Mouse (Mus musculus) CH12.LX (cell line): ENCODE results near the gene Col19a1.

Experiments
- CTCF ChIP-seq, 2 experiments: IDR thresholded peaks in 1 of 2; conservative IDR thresholded peaks in 1 of 2; 2 replicates each; pipeline ENCODE4 v1.5.1; 2011 to 2012; ENCODE audit warnings: low read depth in 2 of 2, low read length in 2 of 2, improper control_type of control experiment in 1 of 2, inconsistent platforms in 1 of 2, mild to moderate bottlenecking in 1 of 2, moderate library complexity in 1 of 2
- EP300 ChIP-seq: IDR thresholded peaks from 2 replicates; pipeline ENCODE4 v1.6.1; 2011; ENCODE audit warnings: low read length, improper control_type of control experiment
- GABPA ChIP-seq: IDR thresholded peaks from 2 replicates; pipeline ENCODE4 v1.6.1; 2012; ENCODE audit warnings: low read depth, low read length, improper control_type of control experiment, inconsistent platforms; ENCODE audit not compliant: insufficient replicate concordance
- MAZ ChIP-seq: IDR thresholded peaks from 2 replicates; pipeline ENCODE4 v1.6.1; 2012; ENCODE audit warnings: low read depth, mild to moderate bottlenecking, inconsistent platforms, low read length, improper control_type of control experiment, moderate library complexity
- MEF2A ChIP-seq: IDR thresholded peaks from 2 replicates; pipeline ENCODE4 v1.6.1; 2014; ENCODE audit warnings: low read depth, mild to moderate bottlenecking, inconsistent platforms, low read length, improper control_type of control experiment, borderline replicate concordance
- MYC ChIP-seq: IDR thresholded peaks from 2 replicates; pipeline ENCODE4 v1.6.1; 2011; ENCODE audit warnings: low read depth, mild to moderate bottlenecking, improper control_type of control experiment, low read length
- NELFE ChIP-seq: IDR thresholded peaks from 2 replicates; pipeline ENCODE4 v1.6.1; 2011; ENCODE audit warnings: low read depth, low read length, improper control_type of control experiment
- NRF1 ChIP-seq: IDR thresholded peaks from 2 replicates; pipeline ENCODE4 v1.6.1; 2014; ENCODE audit warnings: low read depth, mild to moderate bottlenecking, inconsistent platforms, low read length, improper control_type of control experiment, moderate library complexity
- SIN3A ChIP-seq: IDR thresholded peaks from 2 replicates; pipeline ENCODE4 v1.6.1; 2012; ENCODE audit warnings: low read length, improper control_type of control experiment, inconsistent platforms
- SMC3 ChIP-seq: IDR thresholded peaks from 2 replicates; pipeline ENCODE4 v1.6.1; 2011; ENCODE audit warnings: low read depth, low read length, improper control_type of control experiment
- USF1 ChIP-seq: IDR thresholded peaks from 2 replicates; pipeline ENCODE4 v1.6.1; 2014; ENCODE audit warnings: low read depth, mild to moderate bottlenecking, inconsistent platforms, low read length, improper control_type of control experiment
- ZC3H11A ChIP-seq: IDR thresholded peaks from 2 replicates; pipeline ENCODE4 v1.6.1; 2012; ENCODE audit warnings: low read depth, mild to moderate bottlenecking, inconsistent platforms, low read length, improper control_type of control experiment
- ZMIZ1 ChIP-seq: IDR thresholded peaks from 2 replicates; pipeline ENCODE4 v1.6.1; 2012; ENCODE audit warnings: low read depth, mild to moderate bottlenecking, inconsistent platforms, low read length, improper control_type of control experiment

DNA sequence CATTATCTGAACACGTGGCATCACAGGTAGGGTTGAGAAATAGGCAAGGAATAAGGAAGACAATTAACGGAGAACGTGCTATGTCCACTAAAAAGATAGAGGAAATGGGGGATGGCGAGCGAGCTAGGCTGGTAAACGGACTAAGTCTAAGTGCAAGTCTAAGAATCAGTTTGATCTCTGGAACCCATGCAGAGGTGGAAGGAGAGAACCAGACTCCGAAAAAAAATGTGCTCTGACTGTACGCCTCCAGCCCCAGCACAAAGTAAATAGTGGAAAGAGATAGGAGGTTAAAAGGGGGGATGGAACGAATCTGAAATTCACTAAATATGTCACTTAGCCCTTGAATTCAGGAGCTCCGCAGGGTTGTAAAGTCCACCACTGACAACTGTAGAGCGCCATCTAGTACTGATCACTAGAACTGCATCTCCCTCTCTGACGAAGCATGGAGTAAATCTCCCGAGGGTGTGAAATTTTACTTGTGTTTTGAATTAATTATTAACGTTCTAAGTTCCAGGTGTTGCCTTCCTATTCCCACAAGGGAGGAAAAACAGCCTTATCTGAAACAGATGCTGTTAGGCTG, 46.4 kb upstream of the Col19a1 start:
- no peak for TF ChIP-seq EP300
- TF ChIP-seq MYC, result no peak
- peak; percentile 72 to 80 for TF ChIP-seq CTCF (conservative IDR thresholded peaks at IDR 0.05 in 1 of 2, IDR thresholded peaks at IDR 0.05 in 1 of 2; ENCODE audit: low read depth in 2 of 2, low read length in 2 of 2)
- TF ChIP-seq SMC3, result peak; percentile 70
- no peak for TF ChIP-seq ZC3H11A
- no peak for TF ChIP-seq MEF2A
- TF ChIP-seq NRF1, result no peak
- TF ChIP-seq USF1, result no peak
- no peak for TF ChIP-seq NELFE
- TF ChIP-seq ZMIZ1, result no peak
- no peak for TF ChIP-seq GABPA
- no peak for TF ChIP-seq MAZ
- no peak for TF ChIP-seq SIN3A
